Mouse (Mus musculus): ENCODE data around the gene Mxd3.

DNA sequence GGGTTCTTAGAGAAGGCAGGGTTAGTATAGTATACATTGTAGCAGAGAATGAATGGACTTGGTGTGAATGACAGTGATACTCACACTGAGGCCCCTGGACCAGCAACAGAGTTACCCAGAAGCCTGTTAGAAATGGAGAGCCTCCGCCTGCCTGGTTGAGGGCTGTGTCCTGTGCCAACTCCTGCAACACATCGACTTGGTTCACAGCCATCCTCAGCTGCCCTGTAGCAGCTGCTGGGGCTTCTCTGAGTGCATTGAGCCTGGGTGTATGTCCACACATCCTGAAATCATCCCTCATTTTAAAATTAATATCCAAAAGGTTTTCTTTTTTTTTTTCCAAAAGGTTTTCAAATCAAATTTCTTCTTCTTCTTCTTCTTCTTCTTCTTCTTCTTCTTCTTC, 46.3 kb upstream of the Mxd3 start:
- no peak for TF ChIP-seq CTCF (IDR thresholded peaks at IDR 0.05)
- TF ChIP-seq EP300 (IDR thresholded peaks at IDR 0.05): no peak

Data from lung, postnatal 0 days (tissue).